Mouse (Mus musculus) spleen, adult 18-20 months (tissue): ENCODE measurements at regions not wholly inside any gene's neighbourhood (a gene's known extent, or its start where the extent isn't known, plus 50 kb on each side); places are given as distances from the start of the nearest gene placed in this dataset.
A peak's percentile ranks its signal among the peaks of the same experiment; 100 is the strongest.

Source experiments
- DNase-seq, 2 experiments: peaks; one replicate each; pipeline ENCODE4 v3.0.0; 2022; ENCODE audit warnings: mixed read lengths in 2 of 2

GRCm38 (mm10) chr19:60408436-60408835, 59.7 kb downstream of the Prlhr start:
- DNase-seq = no peak

- no peak for DNase-seq
These were observed 68.7 kb downstream of the Prlhr start for GRCm38 (mm10) chr19:60399425-60399824.

GRCm38 (mm10) chr19:60397666-60398065, 70.4 kb downstream of the Prlhr start:
- DNase-seq = no peak

- no peak for DNase-seq
These were observed 71.5 kb downstream of the Prlhr start for GRCm38 (mm10) chr19:60396604-60397003.

GRCm38 (mm10) chr19:60386563-60387241, 81.4 kb downstream of the Prlhr start:
- DNase-seq = no peak

- no peak for DNase-seq
These were observed 83.4 kb downstream of the Prlhr start for GRCm38 (mm10) chr19:60384721-60385120.

GRCm38 (mm10) chr19:60382661-60383060, 85.4 kb downstream of the Prlhr start:
- DNase-seq = no peak

GRCm38 (mm10) chr19:60379030-60379605, 89.0 kb downstream of the Prlhr start:
- no peak for DNase-seq

GRCm38 (mm10) chr19:60363988-60364599, 104.0 kb downstream of the Prlhr start:
- DNase-seq = no peak

GRCm38 (mm10) chr19:60344911-60345310, 118.4 kb upstream of the Fam204a start:
- no peak for DNase-seq

- peak in 1 of 2 experiments; percentile 34 for DNase-seq
These were observed 115.0 kb upstream of the Fam204a start for GRCm38 (mm10) chr19:60341485-60341884.

- DNase-seq = no peak
These were observed 113.7 kb upstream of the Fam204a start for GRCm38 (mm10) chr19:60340234-60340633.

- no peak for DNase-seq
These were observed 108.0 kb upstream of the Fam204a start for GRCm38 (mm10) chr19:60334521-60334920.

- no peak for DNase-seq
These were observed 101.8 kb upstream of the Fam204a start for GRCm38 (mm10) chr19:60328295-60328694.

GRCm38 (mm10) chr19:60325612-60326011, 99.1 kb upstream of the Fam204a start:
- no peak for DNase-seq

GRCm38 (mm10) chr19:60325112-60325511, 98.6 kb upstream of the Fam204a start:
- DNase-seq = no peak

GRCm38 (mm10) chr19:60310591-60310990, 84.1 kb upstream of the Fam204a start:
- peak; percentile 40 to 73 for DNase-seq

GRCm38 (mm10) chr19:60302371-60302770, 75.9 kb upstream of the Fam204a start:
- DNase-seq = no peak

GRCm38 (mm10) chr19:60300891-60301290, 74.4 kb upstream of the Fam204a start:
- DNase-seq = no peak

GRCm38 (mm10) chr19:60290244-60290643, 63.7 kb upstream of the Fam204a start:
- no peak for DNase-seq

GRCm38 (mm10) chr19:60286810-60287396, 60.4 kb upstream of the Fam204a start:
- no peak for DNase-seq

GRCm38 (mm10) chr19:60284901-60285300, 58.4 kb upstream of the Fam204a start:
- DNase-seq = no peak
